Mouse (Mus musculus) small intestine, adult 2 months (tissue): ENCODE measurements around the gene Gm4763.

ENCODE experiments used
- CTCF ChIP-seq: fragments of 200-500 bp; IDR thresholded peaks from 2 replicates; pipeline ENCODE4 v1.5.1; 2012; ENCODE audit warnings: low read depth, mild to moderate bottlenecking, control low read depth, inconsistent platforms, low read length, moderate library complexity, mixed read lengths; ENCODE audit not compliant: insufficient replicate concordance, insufficient read length; ENCODE audit errors: extremely low read depth
- POLR2A ChIP-seq: fragments of 200-500 bp; IDR thresholded peaks from 2 replicates; pipeline ENCODE4 v1.6.1; 2012; ENCODE audit warnings: low read depth, mild to moderate bottlenecking, control low read depth, inconsistent platforms, low read length, moderate library complexity

DNA sequence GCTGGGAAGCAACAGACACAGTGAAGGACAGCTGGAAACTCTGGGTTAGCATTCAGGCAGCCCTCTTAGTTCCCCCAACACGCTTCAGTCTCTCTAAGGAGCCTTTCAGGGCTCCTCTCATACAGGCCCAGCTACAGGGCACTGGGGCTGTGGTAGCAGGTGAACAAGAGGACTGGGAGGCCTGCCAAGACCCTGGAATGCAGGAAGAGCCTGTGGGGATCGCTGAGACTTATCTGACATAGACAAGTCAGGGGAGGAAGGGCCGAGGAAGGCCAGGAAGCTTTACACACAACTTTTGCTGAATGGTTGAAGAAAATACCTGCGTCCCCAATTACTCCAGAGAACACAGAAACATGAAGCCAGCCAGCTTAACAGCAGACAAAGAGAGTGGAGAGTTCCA lies 24.0 kb upstream of the Gm4763 start:
- no peak for TF ChIP-seq POLR2A
- no peak for TF ChIP-seq CTCF
